Mouse (Mus musculus) ovary, postnatal 36 days (tissue): ENCODE data around the gene Wdr91.
A peak's percentile ranks its signal among the peaks of the same experiment; 100 is the strongest.

Experiments used
- DNase-seq: peaks from one replicate; pipeline ENCODE4 v3.0.0; 2022; ENCODE audit warnings: low spot score, mixed read lengths

Gene Wdr91

DNA sequence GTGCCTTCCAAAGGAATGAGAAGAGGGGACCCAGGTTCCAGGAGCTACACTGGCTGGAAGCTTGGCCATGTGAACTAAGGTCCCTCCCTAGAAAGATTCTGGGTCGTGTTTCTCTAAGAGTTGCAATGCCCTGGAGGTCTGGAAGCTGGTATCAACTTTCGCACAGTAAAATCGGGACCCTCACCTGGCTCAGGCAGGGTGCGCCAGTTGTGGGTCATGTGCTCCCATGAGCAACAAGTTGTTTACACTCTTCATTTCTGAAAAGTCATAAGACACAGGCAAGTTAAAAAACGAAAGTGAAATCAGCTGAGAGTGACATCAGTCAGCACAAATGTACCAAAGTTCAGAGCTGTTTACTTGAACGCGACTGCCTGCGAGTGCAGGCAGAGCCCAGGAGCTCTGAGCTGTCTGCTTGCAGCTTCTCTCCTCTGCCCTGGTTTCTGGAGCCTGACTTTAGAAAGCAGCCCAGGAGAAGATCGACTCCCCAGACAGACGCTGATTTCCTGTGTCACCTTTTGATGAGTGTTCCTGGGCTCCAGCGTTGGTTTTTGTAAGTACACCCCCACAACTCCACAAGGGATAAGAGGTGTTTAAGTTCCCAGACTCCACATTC, 47.8 kb downstream of the Wdr91 start, which contains the start of gene Tmem140:
Gene Tmem140 (plus strand): TSS at position 356 of the 613 bp plus-strand sequence.
- DNase-seq: peak; percentile 42

- DNase-seq: no peak
Observed at GRCm38 (mm10) chr6:34862381-34862780, 48.3 kb downstream of the Wdr91 start.

GRCm38 (mm10) chr6:34861546-34862053, 49.1 kb downstream of the Wdr91 start:
- no peak for DNase-seq

DNA sequence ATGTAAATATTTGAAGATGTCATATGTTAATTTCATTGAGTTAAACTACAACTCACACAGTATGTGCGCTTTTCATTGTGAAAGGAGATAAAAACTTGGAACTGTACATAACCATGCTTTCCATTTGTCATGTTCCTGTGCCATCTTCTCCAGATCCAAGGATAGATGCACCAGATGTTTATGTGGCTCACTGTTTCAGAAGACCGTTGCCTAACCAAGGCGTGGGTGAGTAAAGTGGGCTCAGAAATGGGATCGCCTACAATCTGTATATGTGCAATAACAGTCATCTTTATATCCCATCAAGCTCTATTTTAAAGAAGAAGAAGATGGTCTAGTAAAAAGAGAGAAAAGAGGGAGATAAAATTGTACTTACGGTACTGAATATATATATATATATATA, 78.3 kb downstream of the Wdr91 start:
- DNase-seq: no peak
